Mouse (Mus musculus): ENCODE data around the gene Klhl8. TPM values are rescaled to one million over a fixed set of nuclear protein-coding genes. Genes with fewer than 3 reads are reported as not detected.
A peak's percentile ranks its signal among the peaks of the same experiment; 100 is the strongest.

Gene Klhl8
- polyA plus RNA-seq, 1 experiment = 9.0 TPM

GRCm38 (mm10) chr5:103930511-103930910 lies 19.5 kb upstream of the Klhl8 start:
- Histone ChIP-seq H3K4me3 (replicated peaks; ENCODE audit: extremely low read depth, low read depth, low read length) (no peak overlapping the region), H3K4me1 (ENCODE audit: control insufficient read depth, insufficient read depth, low read length) (peaks cover 3% of the 10 kb centered on the region; the same call in 1 of the 2 replicates)
- 78% methylated on average over 5 of the region's 5 CpGs for WGBS
- TF ChIP-seq CTCF (IDR thresholded peaks at IDR 0.05; ENCODE audit: insufficient read depth, low read length) = no peak
- no peak for TF ChIP-seq POLR2A (IDR thresholded peaks at IDR 0.05; ENCODE audit: borderline replicate concordance, extremely low read depth, low read depth, low read length)
- no peak for DNase-seq

- H3K4me1 ChIP-seq (ENCODE audit: control insufficient read depth, insufficient read depth, low read length) = peaks cover 3% of the 10 kb centered on the region; the same call in 1 of the 2 replicates
- DNase-seq = no peak
- no peak overlapping the region for H3K4me3 ChIP-seq (replicated peaks; ENCODE audit: extremely low read depth, low read depth, low read length)
- TF ChIP-seq CTCF (IDR thresholded peaks at IDR 0.05; ENCODE audit: insufficient read depth, low read length) (no peak), POLR2A (IDR thresholded peaks at IDR 0.05; ENCODE audit: borderline replicate concordance, extremely low read depth, low read depth, low read length) (no peak)
- 58% methylated on average over 7 of the region's 7 CpGs for WGBS
Measured at GRCm38 (mm10) chr5:103928196-103928550, 17.1 kb upstream of the Klhl8 start.

GRCm38 (mm10) chr5:103927429-103928195 lies 16.6 kb upstream of the Klhl8 start:
- DNase-seq = peak; percentile 91
- peak overlapping the region; percentile 60 for H3K4me3 ChIP-seq (replicated peaks; ENCODE audit: extremely low read depth, low read depth, low read length)
- TF ChIP-seq POLR2A (IDR thresholded peaks at IDR 0.05; ENCODE audit: borderline replicate concordance, extremely low read depth, low read depth, low read length) (no peak), CTCF (IDR thresholded peaks at IDR 0.05; ENCODE audit: insufficient read depth, low read length) (peak; percentile 64)
- 15% methylated on average over 27 of the region's 27 CpGs for WGBS
- H3K4me1 ChIP-seq (ENCODE audit: control insufficient read depth, insufficient read depth, low read length) = peaks cover 3% of the 10 kb centered on the region; the same call in 1 of the 2 replicates

- no peak overlapping the region for H3K4me3 ChIP-seq (replicated peaks; ENCODE audit: extremely low read depth, low read depth, low read length)
- TF ChIP-seq CTCF (IDR thresholded peaks at IDR 0.05; ENCODE audit: insufficient read depth, low read length) = peak; percentile 63
- no peak for TF ChIP-seq POLR2A (IDR thresholded peaks at IDR 0.05; ENCODE audit: borderline replicate concordance, extremely low read depth, low read depth, low read length)
- 66% methylated on average over 12 of the region's 12 CpGs for WGBS
- no peak for DNase-seq
- peaks cover 3% of the 10 kb centered on the region; the same call in 1 of the 2 replicates for H3K4me1 ChIP-seq (ENCODE audit: control insufficient read depth, insufficient read depth, low read length)
Measured at GRCm38 (mm10) chr5:103926398-103926797, 15.3 kb upstream of the Klhl8 start.

GRCm38 (mm10) chr5:103923755-103924154 lies 12.7 kb upstream of the Klhl8 start:
- Histone ChIP-seq H3K4me1 (ENCODE audit: control insufficient read depth, insufficient read depth, low read length) (peaks cover 3% of the 10 kb centered on the region; the same call in 1 of the 2 replicates), H3K4me3 (replicated peaks; ENCODE audit: extremely low read depth, low read depth, low read length) (no peak overlapping the region)
- DNase-seq = no peak
- WGBS = 69% methylated on average over 2 of the region's 2 CpGs
- TF ChIP-seq POLR2A (IDR thresholded peaks at IDR 0.05; ENCODE audit: borderline replicate concordance, extremely low read depth, low read depth, low read length) = no peak
- no peak for TF ChIP-seq CTCF (IDR thresholded peaks at IDR 0.05; ENCODE audit: insufficient read depth, low read length)

- Histone ChIP-seq H3K4me1 (ENCODE audit: control insufficient read depth, insufficient read depth, low read length) (peaks cover 3% of the 10 kb centered on the region; the same call in 1 of the 2 replicates), H3K4me3 (replicated peaks; ENCODE audit: extremely low read depth, low read depth, low read length) (no peak overlapping the region)
- no peak for DNase-seq
- WGBS = 83% methylated on average over 6 of the region's 6 CpGs
- TF ChIP-seq CTCF (IDR thresholded peaks at IDR 0.05; ENCODE audit: insufficient read depth, low read length) (no peak), POLR2A (IDR thresholded peaks at IDR 0.05; ENCODE audit: borderline replicate concordance, extremely low read depth, low read depth, low read length) (no peak)
Measured at GRCm38 (mm10) chr5:103923101-103923500, 12.0 kb upstream of the Klhl8 start.

GRCm38 (mm10) chr5:103922436-103922835 lies 11.4 kb upstream of the Klhl8 start:
- H3K4me3 ChIP-seq (replicated peaks; ENCODE audit: extremely low read depth, low read depth, low read length) = no peak overlapping the region
- no peak for DNase-seq
- no peaks in the 10 kb centered on the region; the same call in 1 of the 2 replicates for H3K4me1 ChIP-seq (ENCODE audit: control insufficient read depth, insufficient read depth, low read length)
- 61% methylated on average over 5 of the region's 5 CpGs for WGBS
- TF ChIP-seq POLR2A (IDR thresholded peaks at IDR 0.05; ENCODE audit: borderline replicate concordance, extremely low read depth, low read depth, low read length) (no peak), CTCF (IDR thresholded peaks at IDR 0.05; ENCODE audit: insufficient read depth, low read length) (no peak)

- H3K4me1 ChIP-seq (ENCODE audit: control insufficient read depth, insufficient read depth, low read length) = no peaks in the 10 kb centered on the region
- DNase-seq = no peak
- TF ChIP-seq CTCF (IDR thresholded peaks at IDR 0.05; ENCODE audit: insufficient read depth, low read length) = no peak
- TF ChIP-seq POLR2A (IDR thresholded peaks at IDR 0.05; ENCODE audit: borderline replicate concordance, extremely low read depth, low read depth, low read length) = no peak
- H3K4me3 ChIP-seq (replicated peaks; ENCODE audit: extremely low read depth, low read depth, low read length) = no peak overlapping the region
- 66% methylated on average over 4 of the region's 4 CpGs for WGBS
Measured at GRCm38 (mm10) chr5:103919497-103919896, 8.4 kb upstream of the Klhl8 start.

GRCm38 (mm10) chr5:103918233-103918632 lies 7.2 kb upstream of the Klhl8 start:
- no peak for DNase-seq
- H3K4me1 ChIP-seq (ENCODE audit: control insufficient read depth, insufficient read depth, low read length) = no peaks in the 10 kb centered on the region
- WGBS = 82% methylated on average over 3 of the region's 3 CpGs
- no peak for TF ChIP-seq POLR2A (IDR thresholded peaks at IDR 0.05; ENCODE audit: borderline replicate concordance, extremely low read depth, low read depth, low read length)
- TF ChIP-seq CTCF (IDR thresholded peaks at IDR 0.05; ENCODE audit: insufficient read depth, low read length) = no peak
- no peak overlapping the region for H3K4me3 ChIP-seq (replicated peaks; ENCODE audit: extremely low read depth, low read depth, low read length)

- no peaks in the 10 kb centered on the region for H3K4me1 ChIP-seq (ENCODE audit: control insufficient read depth, insufficient read depth, low read length)
- DNase-seq = no peak
- WGBS = 58% methylated on average over 8 of the region's 8 CpGs
- no peak overlapping the region for H3K4me3 ChIP-seq (replicated peaks; ENCODE audit: extremely low read depth, low read depth, low read length)
- no peak for TF ChIP-seq CTCF (IDR thresholded peaks at IDR 0.05; ENCODE audit: insufficient read depth, low read length)
- TF ChIP-seq POLR2A (IDR thresholded peaks at IDR 0.05; ENCODE audit: borderline replicate concordance, extremely low read depth, low read depth, low read length) = no peak
Measured at GRCm38 (mm10) chr5:103917357-103917895, 6.4 kb upstream of the Klhl8 start.

All from lung, adult 2 months (tissue).